21 mouse cellular contexts compared by ENCODE assay signal in the genomic region with DNA sequence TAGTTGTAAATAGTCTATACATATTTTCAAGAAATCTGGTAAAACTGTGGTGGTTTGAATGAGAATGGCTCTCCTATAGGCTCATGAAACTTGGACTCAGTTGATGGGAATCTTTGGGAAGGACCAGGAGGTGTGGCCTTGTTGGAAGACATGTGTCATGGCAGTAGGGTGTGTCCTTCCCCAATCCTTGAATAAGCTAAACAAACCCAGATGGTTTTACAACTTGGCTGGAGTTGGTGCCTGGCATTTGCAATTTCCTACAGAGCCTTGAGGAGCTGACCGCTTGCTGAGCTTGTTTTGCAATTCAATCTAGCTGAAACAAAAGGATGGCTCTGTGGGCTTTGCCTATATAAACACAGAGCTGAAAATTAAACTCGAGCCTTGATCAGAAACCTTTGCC.
"Had no signal": no experiment of that assay in that cellular context is flagged by ENCODE, and none has a peak within 500 bp of the region (broad histone marks: within the 10 kb centered on the region; RNA-seq: fewer than 3 reads in every experiment).

No protein-coding gene starts in this region.

- H3K36me3 ChIP-seq: kidney, embryonic 15.5 days; limb, embryonic 10.5 days; limb, embryonic 13.5 days; liver, embryonic 12.5 days; liver, embryonic 15.5 days; lung, embryonic 15.5 days; midbrain, embryonic 10.5 days; midbrain, embryonic 13.5 days; neural tube, embryonic 13.5 days had no signal

- DNase-seq: kidney, postnatal 10 days; layer of hippocampus, adult 9-11 months; liver; lung, adult 18-20 months; lung, postnatal 10 days; lung, postnatal 36 days; thymus, adult 18-20 months; thymus, postnatal 36 days had no signal

- H3K9ac ChIP-seq: kidney, embryonic 15.5 days; limb, embryonic 13.5 days; liver, embryonic 12.5 days; liver, embryonic 15.5 days; lung, embryonic 15.5 days; midbrain, embryonic 13.5 days; neural tube, embryonic 13.5 days had no signal

- H3K27ac ChIP-seq: kidney, embryonic 15.5 days; layer of hippocampus, adult 2 months; limb, embryonic 10.5 days; limb, embryonic 13.5 days; liver, embryonic 12.5 days; liver, embryonic 15.5 days; lung, embryonic 15.5 days; midbrain, embryonic 10.5 days; midbrain, embryonic 13.5 days; neural tube, embryonic 13.5 days had no signal

- H3K4me2 ChIP-seq: kidney, embryonic 15.5 days; limb, embryonic 13.5 days; liver, embryonic 12.5 days; liver, embryonic 15.5 days; lung, embryonic 15.5 days; midbrain, embryonic 13.5 days; neural tube, embryonic 13.5 days had no signal

- H3K27me3 ChIP-seq: kidney, embryonic 15.5 days; limb, embryonic 13.5 days; liver, embryonic 12.5 days; liver, embryonic 15.5 days; lung, embryonic 15.5 days; megakaryocyte, embryonic 14.5 days; neural tube, embryonic 13.5 days had no signal

- H3K4me3 ChIP-seq: kidney, embryonic 15.5 days; layer of hippocampus, adult 2 months; limb, embryonic 10.5 days; limb, embryonic 13.5 days; liver, embryonic 12.5 days; liver, embryonic 15.5 days; lung, embryonic 15.5 days; megakaryocyte, embryonic 14.5 days; midbrain, embryonic 10.5 days; midbrain, embryonic 13.5 days; myocyte; neural tube, embryonic 13.5 days had no signal

- H3K4me1 ChIP-seq: kidney, embryonic 15.5 days; limb, embryonic 10.5 days; liver, embryonic 12.5 days; liver, embryonic 15.5 days; lung, embryonic 15.5 days; megakaryocyte, embryonic 14.5 days; midbrain, embryonic 10.5 days; midbrain, embryonic 13.5 days; neural tube, embryonic 13.5 days had no signal

- ATAC-seq: liver, embryonic 12.5 days; midbrain, embryonic 13.5 days; midbrain, embryonic 16.5 days had no signal

- H3K9me3 ChIP-seq: kidney, embryonic 15.5 days; limb, embryonic 10.5 days; liver, embryonic 12.5 days; liver, embryonic 15.5 days; lung, embryonic 15.5 days; midbrain, embryonic 10.5 days; midbrain, embryonic 13.5 days; neural tube, embryonic 13.5 days had no signal
